Mouse (Mus musculus): ENCODE measurements around the gene Cux2.
A peak's percentile ranks its signal among the peaks of the same experiment; 100 is the strongest.

The Cux2 gene

DNA sequence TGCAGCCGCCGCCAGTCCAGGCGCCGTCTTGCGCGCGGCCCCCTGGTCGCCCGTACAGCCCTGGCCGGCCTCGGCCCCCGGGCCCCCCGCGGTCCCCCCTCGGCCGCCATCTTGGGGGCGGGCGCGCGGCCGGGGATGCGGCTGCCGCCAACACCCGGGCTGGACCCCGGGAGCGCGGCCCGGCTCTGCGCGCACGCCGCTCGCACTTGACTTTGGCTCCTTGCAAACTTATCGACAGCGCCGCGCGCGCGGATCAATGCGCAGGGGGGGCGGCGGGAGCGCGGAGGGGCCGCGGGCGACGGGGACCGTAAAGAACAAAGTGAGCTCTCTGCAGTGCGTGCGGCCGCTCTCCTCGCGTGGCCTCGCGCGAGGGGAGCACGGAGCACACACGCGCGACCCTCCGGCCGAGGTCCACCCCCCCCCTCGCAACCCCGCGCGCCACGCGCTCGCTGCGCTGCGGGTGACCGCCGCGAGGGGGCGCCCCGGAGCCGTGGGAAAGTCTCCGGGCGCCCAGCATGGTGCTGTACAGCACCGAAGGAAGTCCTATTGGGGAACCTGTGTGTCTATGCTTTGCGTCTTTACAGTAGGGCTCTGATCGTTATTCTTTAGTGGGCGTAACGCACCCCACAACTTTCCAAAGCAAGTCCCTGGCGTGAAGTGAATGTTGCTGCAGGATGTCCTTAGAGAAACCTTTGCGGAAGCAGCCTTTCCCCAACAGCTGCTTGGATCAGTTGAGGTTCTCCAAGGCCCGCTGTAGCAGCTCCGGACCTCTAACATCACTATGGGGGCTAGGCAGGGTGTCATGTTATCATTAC lies at the start of gene Cux2:
Gene Cux2 (minus strand): TSS at position 86 of the 815 bp plus-strand sequence.
- peak; percentile 55 for DNase-seq (ENCODE audit: low spot score)

DNA sequence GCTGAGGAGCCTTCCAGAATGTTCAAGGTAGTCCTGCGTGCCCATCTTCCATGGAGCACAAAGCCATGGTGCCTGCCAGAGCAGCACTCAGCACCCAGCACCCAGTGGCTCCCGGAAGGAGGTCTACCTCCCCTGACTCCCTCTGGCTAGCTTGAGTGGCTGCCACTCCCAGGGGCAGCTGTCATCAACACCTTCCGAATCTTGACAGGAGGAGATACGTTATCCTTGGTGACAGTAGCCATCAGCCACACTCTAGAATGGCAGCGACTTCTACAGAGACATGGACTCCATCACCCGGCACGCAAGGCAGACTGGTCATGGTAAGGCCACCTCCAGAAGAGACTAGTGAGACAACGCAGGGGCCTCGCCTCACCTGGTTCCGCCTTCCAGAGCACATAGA lies 44.5 kb upstream of the Cux2 start:
- DNase-seq (ENCODE audit: low spot score): no peak

DNA sequence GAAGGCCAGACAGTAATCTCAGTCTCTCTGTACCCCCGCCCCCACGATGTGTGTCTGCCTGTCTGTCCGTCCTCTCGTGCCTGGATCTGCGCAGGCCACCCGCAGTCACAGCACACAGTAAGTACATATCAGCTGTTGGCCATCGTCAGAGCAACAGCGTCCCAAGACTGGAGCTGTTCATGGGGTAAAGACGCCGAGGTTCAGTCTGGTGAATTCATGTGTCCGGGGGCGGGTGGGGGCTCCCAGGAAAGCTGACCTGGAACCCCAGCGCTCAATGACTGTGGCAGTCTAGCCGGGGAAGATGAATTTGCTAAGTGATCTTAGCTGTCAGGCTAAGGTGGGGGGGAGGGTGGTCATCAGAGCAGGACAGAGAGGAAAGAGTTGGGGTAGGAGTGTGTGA lies 43.8 kb upstream of the Cux2 start:
- no peak for DNase-seq (ENCODE audit: low spot score)

DNA sequence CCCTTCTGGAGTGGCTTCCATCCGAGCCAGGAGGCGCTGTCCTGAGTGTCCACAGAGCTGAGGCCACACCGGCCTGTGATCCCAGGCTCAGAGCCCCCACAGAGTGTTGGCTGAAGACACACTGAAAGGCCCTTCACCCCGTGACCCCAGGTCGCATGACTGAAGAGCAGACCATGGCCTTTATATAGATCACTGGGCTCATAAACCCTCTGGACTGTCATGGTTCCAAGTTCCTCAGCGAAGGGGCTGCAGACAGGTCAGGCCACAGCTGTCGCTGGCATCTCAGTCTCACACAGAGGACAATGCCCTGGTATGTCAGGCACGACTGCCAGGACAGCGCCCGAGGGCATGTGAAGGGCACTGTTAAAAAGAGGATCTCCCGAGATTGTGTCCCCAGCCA lies 42.9 kb upstream of the Cux2 start:
- DNase-seq (ENCODE audit: low spot score): no peak

DNA sequence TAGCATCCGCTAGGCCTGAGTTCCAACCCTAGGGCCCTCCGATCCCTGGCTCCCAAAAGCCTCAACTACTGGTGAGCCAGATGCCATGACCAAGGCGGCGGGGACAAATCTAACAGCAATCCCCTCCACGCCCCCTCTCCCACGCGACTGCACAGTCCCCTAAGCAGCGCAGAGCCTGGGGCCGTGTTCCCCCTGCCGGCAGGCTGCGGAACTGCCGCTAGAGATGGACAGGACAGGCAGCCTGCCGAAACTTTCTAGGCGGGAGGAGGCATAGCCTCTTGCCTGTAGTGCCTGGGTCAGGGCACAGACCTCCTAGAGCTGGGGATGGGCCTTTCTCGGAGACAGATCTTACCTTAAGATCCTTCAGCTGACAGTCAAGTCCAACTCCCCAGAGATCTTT lies 41.2 kb upstream of the Cux2 start:
- no peak for DNase-seq (ENCODE audit: low spot score)

DNA sequence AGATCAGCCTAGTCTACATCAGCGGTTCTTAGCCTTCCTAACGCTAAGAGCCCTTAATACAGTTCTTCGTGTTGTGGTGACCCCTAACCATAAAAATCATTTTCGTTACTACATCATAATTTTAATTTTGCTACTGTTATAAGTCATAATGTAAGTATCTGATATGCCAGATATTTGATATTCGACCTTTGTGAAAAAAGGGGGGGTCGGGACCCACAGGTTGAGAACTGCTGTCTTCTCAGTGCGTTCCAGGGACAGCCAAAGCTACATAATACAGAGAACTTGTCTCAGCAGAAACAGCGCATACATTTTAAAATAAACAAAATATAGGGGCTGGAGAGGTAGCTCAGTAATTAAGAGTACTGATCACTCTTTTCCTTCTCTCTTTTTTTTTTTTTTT lies 39.8 kb upstream of the Cux2 start:
- no peak for DNase-seq (ENCODE audit: low spot score)

DNA sequence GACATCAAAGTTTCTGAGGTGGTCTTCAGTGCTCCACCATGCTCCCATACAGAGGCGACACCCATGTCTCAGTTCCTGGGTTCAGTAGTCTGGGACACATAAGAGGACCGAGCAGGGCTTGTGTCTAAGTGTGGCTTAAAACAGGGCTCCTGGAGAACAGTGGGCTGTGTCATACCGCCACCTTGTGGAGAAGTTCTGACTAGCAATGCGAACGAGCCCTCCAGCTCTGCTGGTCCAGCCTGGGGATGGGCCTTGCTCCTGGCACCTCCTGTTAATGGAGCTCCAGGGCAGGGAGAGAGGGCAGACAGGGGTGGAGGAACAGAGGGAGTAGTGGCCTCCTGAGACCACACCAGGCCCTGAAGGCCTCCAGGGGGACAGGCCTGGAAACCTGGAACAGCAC lies 39.0 kb upstream of the Cux2 start:
- DNase-seq (ENCODE audit: low spot score): peak; percentile 77

DNA sequence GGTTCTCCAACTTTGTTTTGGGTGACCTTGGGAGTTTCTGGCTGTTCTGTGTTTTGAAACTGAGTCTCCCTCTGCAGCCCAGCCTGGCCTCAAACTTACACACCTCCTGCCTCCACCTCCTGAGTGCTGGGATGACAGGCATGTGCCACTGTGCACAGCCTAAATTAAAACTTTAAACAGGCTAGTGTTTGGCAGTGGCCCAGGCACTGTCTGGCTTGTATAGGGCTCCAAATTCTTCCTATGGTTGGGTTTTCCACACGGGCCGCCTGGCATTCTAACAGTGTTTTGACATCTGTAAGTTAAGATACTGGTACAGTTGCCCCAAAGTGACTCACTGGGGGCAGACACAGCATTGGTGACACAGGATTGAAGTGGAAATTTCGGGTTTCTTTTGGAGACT lies 36.2 kb upstream of the Cux2 start:
- no peak for DNase-seq (ENCODE audit: low spot score)

DNA sequence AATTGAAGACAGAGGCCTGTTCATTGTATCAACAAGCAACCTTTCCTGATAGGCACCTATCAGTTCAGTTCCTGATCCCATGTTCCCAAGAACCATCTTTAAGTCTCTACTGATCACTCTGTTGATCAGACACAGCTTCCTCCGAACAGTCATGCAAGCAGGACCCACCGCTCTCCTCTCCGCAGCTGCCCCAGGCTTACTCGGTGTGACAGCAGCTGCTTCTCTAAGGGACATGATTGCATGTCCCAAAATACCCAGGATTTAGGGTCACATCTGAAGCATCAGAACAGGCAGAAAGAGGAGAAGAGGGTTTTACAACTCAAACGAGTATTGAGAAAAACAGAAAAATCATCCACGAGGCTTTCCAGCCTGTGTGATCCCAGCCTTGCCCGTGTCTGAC lies 35.4 kb upstream of the Cux2 start:
- no peak for DNase-seq (ENCODE audit: low spot score)

DNA sequence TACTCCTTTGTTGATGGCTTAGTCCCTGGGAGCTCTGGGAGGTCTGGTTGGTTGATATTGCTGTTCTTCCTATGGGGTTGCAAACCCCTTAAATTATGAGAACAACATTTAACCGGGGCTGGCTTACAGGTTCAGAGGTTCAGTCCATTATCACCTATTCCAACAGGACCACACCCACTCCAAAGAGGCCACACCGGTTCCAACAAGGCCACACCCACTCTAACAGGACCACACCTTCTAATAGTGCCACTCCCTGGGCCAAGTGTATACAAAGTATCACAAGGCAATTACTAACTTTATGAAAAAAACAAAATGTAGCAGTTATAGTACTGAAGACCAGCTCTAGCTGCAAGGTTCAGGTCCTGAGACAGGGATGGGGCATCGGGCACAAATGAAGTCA lies 34.6 kb upstream of the Cux2 start:
- no peak for DNase-seq (ENCODE audit: low spot score)

DNA sequence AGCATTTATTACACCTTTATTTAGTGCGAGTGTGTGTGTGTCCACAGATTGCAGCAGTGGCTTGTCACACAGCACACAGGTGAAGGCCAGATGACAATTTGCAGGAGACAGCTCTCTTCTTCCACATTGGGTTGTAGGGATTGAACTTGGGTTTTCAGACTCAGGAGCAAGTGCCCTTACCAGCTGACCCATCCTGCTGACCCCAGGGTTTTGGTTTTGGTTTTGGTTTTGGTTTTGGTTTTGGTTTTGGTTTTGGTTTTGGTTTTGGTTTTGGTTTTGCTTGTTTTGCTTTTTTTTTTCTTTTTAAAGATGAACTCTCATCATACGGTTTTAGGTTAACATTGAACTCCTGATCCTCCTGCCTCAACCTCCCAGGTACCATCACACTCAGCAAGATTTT lies 33.4 kb upstream of the Cux2 start:
- DNase-seq (ENCODE audit: low spot score): no peak

DNA sequence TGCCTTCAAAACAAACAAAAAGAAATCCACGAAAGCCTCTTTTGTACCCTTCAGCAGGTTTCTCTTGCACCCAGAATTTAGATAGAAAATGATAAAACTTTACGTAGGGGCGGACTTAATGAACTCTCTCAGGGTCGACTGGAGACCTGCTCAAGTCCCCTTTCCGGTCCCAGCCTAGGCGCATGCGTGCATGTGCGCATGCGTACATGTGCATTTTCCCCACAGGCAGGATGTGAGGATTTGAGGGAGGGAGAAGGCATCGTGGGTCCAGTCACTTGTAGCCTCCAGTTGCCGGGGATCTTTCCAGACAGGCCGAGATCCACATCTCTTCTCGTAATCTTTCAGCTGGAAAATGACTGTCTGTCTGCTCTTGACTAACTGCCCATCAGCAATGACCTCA lies 31.6 kb upstream of the Cux2 start:
- DNase-seq (ENCODE audit: low spot score): no peak

DNA sequence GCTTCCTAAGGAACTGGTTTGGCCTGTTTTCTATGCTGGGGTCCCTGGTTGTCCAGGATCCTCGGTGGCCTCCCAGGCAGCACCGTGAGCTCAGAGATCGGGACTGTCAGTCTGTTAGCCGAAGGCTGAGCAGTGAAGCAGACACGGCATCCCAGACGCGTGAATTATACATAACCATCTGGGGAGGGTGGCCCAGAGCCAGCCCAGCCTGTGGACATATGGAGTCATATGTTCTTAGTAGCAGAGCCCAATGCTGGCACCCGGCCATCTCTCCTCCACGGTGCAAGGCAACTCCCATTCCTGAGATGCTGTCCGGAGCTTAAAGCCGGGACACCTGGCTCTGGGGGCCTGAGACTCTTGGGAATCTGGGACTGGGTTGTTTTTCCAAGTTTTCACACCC lies 31.0 kb upstream of the Cux2 start:
- DNase-seq (ENCODE audit: low spot score): no peak

DNA sequence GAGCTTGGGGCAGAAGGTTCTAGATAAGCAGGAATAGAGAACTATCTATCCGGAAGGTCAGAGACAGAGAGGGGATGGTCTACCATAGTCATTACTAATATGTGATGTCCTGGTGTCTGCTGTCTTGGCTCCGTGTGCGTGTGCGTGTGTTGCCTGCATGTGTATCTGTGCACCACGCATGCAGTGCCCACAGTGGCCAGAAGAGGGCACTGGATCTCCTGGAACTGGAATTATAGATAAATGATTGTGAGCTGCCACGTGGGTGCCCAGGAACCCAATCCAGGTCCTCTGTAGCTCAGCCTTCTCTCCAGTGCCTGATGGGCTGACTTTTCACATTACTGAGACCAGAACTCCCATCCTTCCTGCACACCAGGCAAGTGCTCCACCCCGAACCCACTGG lies 29.9 kb upstream of the Cux2 start:
- DNase-seq (ENCODE audit: low spot score): no peak

DNA sequence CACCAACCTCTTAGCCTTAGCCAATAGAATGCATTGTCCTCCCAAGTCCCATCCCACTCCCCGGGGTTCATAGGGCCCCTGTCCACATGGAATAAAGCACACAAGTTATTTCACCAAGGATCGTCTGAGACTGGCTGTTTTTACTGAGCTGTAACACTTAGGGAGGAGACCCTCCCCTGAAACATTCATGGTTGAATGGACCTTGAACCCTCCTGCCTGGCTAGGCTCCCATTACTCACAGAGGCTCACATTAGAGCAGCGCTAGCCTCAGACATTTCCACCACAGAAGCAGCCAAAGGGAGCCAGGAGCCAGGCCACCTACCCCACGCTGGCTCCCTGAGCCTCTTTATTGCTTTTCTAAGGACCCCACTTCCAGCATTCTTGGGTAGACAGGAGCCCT lies 27.3 kb upstream of the Cux2 start:
- no peak for DNase-seq (ENCODE audit: low spot score)

DNA sequence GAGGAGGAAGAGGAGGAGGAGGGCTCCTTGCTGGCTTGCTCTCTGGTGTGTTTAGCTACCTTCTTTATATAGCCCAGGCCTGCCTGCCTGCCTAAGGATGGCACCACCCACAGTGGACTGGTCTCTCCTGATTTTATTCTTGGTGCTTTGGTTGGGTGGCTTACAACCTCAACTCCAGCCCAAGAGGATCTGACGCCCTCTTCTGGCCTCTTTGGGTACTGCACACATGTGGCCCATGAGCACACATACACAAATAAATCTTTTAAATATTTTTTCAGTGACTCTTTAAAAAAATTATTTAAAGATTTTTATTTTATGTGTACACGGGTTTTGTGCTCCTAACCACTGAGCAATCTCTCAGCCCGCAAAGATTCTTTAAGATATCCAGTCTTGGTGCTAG lies 25.8 kb upstream of the Cux2 start:
- no peak for DNase-seq (ENCODE audit: low spot score)

DNA sequence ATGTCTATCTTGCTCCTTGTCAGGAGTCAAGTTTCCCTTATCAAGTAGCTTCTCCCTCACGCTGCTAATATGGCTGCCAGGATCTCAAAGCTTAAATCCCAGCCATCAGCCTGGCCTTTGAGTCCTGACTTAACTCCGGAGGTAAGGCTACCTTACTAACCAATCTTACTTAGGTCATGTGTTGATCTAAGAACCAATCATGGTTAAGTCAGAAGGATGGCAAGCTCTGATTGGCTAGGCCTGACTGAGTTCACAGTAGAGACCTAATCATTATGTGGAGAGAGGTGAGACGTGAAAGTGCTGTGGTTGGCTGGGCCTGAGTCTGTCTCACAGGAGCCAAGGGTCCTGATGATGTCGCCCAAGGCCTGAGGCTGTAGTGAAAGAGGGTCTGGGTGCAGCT lies 22.1 kb upstream of the Cux2 start:
- no peak for DNase-seq (ENCODE audit: low spot score)

DNA sequence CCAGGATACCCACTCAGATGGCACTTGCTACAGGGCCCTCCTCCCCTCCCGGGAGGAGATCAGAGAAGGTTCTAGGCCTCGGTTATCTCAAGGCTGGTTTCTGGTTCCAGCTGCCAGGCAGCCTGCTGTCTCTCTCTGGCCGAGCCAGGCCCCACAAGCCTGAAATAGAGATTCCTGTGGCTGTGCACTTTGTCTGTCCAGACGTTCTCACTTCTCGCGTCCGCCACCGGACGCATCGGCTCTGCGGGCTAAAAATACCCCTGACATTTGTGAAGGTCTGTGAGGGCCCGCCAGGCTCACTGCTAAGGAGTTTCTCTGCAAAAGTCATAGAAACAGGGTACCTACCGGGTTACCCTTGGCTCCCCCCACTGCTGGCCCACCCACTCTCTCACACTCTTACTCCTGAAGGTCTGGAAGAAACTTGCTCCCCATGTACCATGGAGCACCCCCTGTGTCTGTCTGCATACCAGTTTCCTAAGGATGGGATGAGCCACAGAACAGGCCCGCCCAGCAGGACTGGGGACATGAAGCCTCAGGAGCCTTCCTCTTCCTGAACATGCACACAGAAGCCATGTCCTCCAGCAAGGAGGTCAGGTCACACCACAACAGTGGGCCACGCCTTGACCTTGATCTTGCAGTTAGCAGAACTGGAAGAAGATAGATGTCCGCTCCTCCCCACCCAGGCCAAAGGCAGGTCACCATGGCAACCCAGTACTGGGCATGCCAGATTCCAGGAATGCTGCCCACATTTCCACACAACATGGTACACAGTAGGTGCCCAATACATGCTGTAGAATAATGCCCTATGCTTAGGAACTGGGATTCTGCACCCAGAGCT lies 21.3 kb upstream of the Cux2 start:
- no peak for DNase-seq (ENCODE audit: low spot score)

DNA sequence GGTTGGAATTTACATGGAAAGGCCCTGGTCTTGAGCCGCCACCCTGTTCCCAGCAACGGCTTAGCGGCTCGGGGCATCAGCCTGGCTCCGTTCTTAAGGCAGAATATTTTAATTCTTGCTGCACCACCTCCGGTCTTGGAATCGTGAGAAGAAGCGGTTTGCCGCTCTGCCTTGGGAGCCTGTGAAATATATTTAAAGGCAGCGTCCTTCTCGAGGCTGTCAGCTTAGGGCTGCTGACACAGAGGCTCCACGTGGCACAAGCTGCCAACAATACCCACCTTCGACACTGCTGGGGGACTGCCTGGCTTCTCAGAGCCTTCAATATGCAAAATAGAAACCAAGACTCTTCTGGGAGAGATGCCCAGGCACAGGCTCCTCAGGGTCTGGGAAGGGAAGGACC lies 18.7 kb upstream of the Cux2 start:
- no peak for DNase-seq (ENCODE audit: low spot score)

DNA sequence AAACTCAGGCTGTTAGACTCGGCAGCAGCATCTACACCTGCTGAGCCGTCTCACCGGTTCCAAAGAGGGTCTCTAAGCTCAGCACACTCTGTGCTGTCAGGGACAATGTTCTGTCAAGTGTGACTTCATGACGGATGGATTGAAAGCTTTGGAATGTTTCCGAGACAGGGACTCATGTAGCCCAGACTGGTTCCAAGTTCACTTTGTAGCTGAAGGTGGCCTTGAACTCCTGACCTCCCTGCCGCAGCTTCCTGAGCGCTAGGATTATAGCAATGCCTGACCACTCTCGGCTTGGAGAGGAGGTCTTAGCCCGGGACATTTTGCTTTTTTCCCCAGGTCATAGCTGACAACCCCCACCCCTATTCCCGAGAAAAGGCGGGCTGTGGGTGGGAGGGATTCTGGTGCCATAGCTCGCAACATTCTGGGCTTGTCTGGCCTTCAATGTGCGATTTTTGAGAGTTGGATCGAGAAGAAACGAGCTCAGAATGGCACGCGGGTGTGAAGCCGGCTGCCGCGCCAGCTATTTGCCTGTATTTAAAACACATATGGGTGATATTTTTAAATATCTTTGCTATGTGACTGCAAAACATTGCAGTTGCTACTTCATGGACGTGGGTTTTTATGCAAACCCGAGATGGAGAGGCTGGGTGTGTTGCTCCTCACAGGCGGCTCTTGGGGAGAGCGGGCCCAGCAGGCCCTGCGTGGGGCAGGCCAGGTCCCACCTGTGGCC lies 13.5 kb upstream of the Cux2 start:
- DNase-seq (ENCODE audit: low spot score): no peak

DNA sequence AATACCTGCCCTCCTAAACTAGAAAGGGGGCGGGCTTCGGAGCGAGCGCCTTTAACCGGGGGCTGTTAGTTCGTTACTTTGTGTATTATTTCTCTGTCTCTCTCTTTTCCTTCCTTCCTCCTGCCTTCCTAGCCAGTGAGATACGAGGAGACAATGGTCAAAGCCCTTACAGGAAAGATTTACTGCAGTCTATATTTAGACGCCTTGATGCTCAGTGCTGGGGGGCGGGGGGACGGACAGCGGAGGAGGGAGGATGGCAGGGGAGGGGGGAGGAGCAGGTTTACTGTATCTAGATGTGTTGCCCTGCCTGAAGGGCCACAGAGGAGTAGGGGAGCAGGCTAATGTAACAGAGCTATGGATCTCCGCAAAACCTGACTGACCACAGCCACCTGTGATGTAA lies 12.6 kb upstream of the Cux2 start:
- no peak for DNase-seq (ENCODE audit: low spot score)

DNA sequence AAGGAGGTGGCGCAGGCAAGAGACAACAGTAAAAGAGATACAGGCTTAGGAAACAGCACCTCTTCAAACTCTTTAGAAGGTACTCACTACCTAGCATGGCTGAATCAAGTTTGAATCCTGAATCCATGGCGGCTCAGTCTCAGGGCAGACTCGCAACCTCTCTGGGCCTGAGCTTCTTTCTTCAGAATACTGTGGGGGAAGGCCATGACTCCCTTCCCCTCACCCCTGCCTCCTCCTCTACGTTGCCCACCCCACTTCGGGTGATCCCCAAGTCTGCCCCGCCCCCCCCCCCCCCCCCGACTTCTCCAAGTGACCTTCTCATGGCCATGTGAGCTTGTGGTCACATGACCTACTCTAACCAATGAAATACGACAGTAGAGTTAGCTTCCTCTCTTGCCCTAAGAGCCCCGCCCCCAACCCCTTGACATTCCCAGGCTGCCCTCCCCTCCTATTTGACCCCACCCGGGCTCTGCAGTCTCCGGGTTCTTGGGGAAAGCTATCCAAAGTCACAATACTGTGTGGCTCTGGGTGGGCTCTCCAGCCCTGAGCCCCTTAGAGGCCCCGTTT lies 10.9 kb upstream of the Cux2 start:
- DNase-seq (ENCODE audit: low spot score): no peak
